Mouse (Mus musculus) spleen, embryonic (tissue): Measurements from ENCODE around the gene Rrp36.

ENCODE experiments used
- CTCF ChIA-PET: fragments of 350-600 bp; sonication (Branson Sonifier 250); formaldehyde crosslinking; loops from one replicate; lab custom pipeline; 2022; lab: Charles Lee

The Rrp36 gene

DNA sequence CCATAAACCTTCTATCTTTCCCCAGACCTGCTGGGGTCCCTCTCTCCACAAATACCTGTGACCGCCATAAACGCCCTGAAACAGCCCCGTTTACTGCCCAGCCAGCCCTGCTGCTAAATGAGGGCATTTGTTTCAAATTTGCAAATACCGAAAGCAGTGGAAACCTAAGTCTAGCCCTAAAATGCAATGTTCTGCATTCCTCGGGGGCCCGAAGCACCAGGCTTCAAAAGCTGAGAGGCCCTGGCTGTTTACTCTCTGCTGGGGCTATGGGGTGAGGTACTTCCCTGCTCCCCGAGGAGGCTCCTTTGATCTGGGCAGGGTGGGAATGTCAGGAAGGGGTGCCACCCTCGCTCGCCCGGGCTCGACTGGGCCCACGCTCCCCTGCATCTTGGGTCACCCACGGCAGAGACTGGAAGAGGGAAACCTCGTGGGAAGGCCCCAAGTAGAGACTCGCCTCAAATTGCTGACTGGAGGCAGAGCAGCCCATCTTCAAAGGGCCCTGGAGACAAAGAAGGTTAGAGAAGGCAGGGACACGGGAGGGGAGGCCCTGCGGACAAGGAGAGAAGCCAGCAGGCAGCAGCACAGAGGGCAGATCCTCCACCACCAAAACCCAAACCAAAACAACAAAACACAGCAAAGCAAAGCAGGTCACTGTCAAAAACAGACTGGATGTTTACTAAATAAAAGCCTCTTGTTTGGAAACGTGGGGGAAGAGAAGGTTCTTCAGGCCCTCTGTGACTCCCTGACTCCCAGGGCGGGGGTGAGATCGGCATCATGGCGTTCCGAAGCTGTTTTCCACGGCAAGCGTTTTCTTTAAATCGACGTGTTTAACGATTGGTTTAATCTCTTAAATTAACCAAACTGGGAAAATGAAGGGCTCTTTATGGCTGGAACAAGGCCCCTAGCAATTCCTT is 55.1 kb downstream of the Rrp36 start:
- CTCF ChIA-PET: no interaction called here

GRCm38 (mm10) chr17:46618394-46618768 is 55.8 kb downstream of the Rrp36 start:
- CTCF ChIA-PET: no interaction called here

DNA sequence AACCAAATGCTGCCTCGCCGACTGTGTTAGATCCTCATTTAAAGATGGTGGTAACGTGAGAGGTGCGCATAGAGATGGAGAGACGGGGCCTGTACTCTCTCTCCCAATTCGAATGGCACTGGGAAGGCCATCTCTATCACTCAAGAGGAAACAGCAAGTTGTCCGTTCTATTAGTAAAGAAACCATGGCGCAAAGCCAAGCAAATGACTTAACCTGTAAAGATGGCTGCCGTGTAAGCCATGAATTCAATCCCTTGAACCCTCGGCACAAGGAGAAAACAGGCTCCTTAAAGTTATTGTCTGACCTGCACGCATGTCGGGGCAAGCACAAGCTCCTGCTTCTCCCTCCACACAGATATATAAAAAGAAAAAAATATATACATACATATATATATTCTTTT is 56.4 kb downstream of the Rrp36 start:
- CTCF ChIA-PET: no interaction called here
